Mouse (Mus musculus): ENCODE results near the gene Col25a1.

Col25a1 gene

GRCm38 (mm10) chr3:130465371-130465770 is 334.1 kb downstream of the Col25a1 start:
- DNase-seq (ENCODE audit: low spot score), result no peak

GRCm38 (mm10) chr3:130473211-130473768 is 342.0 kb downstream of the Col25a1 start:
- DNase-seq (ENCODE audit: low spot score), result no peak

GRCm38 (mm10) chr3:130473970-130474369 is 342.7 kb downstream of the Col25a1 start:
- no peak for DNase-seq (ENCODE audit: low spot score)

- DNase-seq (ENCODE audit: low spot score), result no peak
Measured at GRCm38 (mm10) chr3:130482513-130482912, 351.2 kb downstream of the Col25a1 start.

GRCm38 (mm10) chr3:130488839-130489238 is 357.5 kb downstream of the Col25a1 start:
- no peak for DNase-seq (ENCODE audit: low spot score)

GRCm38 (mm10) chr3:130494192-130494591 is 362.9 kb downstream of the Col25a1 start:
- no peak for DNase-seq (ENCODE audit: low spot score)

GRCm38 (mm10) chr3:130494665-130495396 is 363.5 kb downstream of the Col25a1 start:
- DNase-seq (ENCODE audit: low spot score), result no peak

- no peak for DNase-seq (ENCODE audit: low spot score)
Measured at GRCm38 (mm10) chr3:130497036-130497435, 365.7 kb downstream of the Col25a1 start.

- DNase-seq (ENCODE audit: low spot score), result no peak
Measured at GRCm38 (mm10) chr3:130501713-130502112, 370.4 kb downstream of the Col25a1 start.

- DNase-seq (ENCODE audit: low spot score), result no peak
Measured at GRCm38 (mm10) chr3:130508330-130508729, 377.0 kb downstream of the Col25a1 start.

- DNase-seq (ENCODE audit: low spot score), result no peak
Measured at GRCm38 (mm10) chr3:130518457-130518879, 387.2 kb downstream of the Col25a1 start.

GRCm38 (mm10) chr3:130521834-130522476 is 390.7 kb downstream of the Col25a1 start:
- DNase-seq (ENCODE audit: low spot score), result no peak

- no peak for DNase-seq (ENCODE audit: low spot score)
Measured at GRCm38 (mm10) chr3:130523019-130523418, 391.7 kb downstream of the Col25a1 start.

GRCm38 (mm10) chr3:130524367-130525137 is 393.3 kb downstream of the Col25a1 start:
- DNase-seq (ENCODE audit: low spot score), result no peak

- no peak for DNase-seq (ENCODE audit: low spot score)
Measured at GRCm38 (mm10) chr3:130535021-130535420, 403.7 kb downstream of the Col25a1 start.

- DNase-seq (ENCODE audit: low spot score), result no peak
Measured at GRCm38 (mm10) chr3:130541541-130541940, 410.2 kb downstream of the Col25a1 start.

- no peak for DNase-seq (ENCODE audit: low spot score)
Measured at GRCm38 (mm10) chr3:130545995-130546394, 414.7 kb downstream of the Col25a1 start.

- no peak for DNase-seq (ENCODE audit: low spot score)
Measured at GRCm38 (mm10) chr3:130549066-130549465, 417.8 kb downstream of the Col25a1 start.

- DNase-seq (ENCODE audit: low spot score), result no peak
Measured at GRCm38 (mm10) chr3:130556263-130556662, 425.0 kb downstream of the Col25a1 start.

GRCm38 (mm10) chr3:130565586-130565985 is 434.3 kb downstream of the Col25a1 start:
- no peak for DNase-seq (ENCODE audit: low spot score)

GRCm38 (mm10) chr3:130568331-130569095 is 437.2 kb downstream of the Col25a1 start:
- DNase-seq (ENCODE audit: low spot score), result no peak

- DNase-seq (ENCODE audit: low spot score), result no peak
Measured at GRCm38 (mm10) chr3:130573243-130573642, 441.9 kb downstream of the Col25a1 start.
